Mouse (Mus musculus): ENCODE results near the gene Ddr2. TPM values are rescaled to one million over a fixed set of nuclear protein-coding genes. Genes with fewer than 3 reads are reported as not detected.

Gene Ddr2
- polyA plus RNA-seq, 1 experiment from 2014 or later: 1.1 TPM

DNA sequence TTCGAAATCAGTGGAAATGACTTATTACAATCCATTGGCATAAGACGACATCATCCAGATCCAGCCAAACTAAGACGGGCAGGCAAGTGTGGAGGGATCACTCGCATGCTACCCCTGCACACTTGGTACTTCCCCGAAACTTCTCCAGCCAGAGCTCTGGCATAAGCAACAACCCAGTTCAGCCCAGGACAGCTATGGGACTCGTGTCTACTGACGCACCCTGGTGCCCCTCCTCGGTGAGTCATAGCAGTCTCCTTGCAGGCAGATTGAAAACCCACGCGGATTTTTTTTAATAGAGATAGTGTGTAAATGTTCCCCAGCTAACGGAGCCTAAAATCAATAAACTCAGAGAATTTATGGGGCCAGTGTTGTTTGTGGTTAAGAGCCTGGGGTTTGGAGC is 52.5 kb downstream of the Ddr2 start:
- Histone ChIP-seq H3K9ac (no peak overlapping the region), H3K27me3 (no peaks in the 10 kb centered on the region), H3K4me1 (replicated peaks) (peaks cover 11% of the 10 kb centered on the region), H3K4me2 (no peak overlapping the region), H3K9me3 (replicated peaks) (no peaks in the 10 kb centered on the region), H3K36me3 (replicated peaks) (no peaks in the 10 kb centered on the region), H3K4me3 (replicated peaks) (no peak overlapping the region), H3K27ac (replicated peaks) (no peak overlapping the region)
- WGBS (ENCODE audit: insufficient replicate concordance): 74% methylated on average over 11 of the region's 11 CpGs
- ATAC-seq (ENCODE audit: insufficient read depth): no peak

DNA sequence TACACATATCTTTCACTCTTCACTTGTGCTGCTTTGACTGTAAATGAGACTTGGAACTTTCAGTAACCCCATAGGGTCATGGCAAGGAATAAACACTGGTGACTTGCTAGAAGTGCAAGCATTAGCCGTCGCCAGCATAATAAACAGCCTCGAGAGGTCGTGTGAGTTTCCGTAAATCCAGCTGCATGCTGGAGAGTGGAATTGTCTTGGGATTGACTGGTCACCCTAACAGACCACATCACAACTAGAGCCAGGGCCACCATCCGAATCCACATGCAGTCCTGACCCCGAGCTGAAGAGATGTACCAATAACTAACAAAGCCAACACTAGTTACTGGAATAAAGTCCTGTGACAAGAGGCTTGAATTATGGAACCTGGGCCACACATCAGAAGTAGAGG is 53.0 kb downstream of the Ddr2 start:
- Histone ChIP-seq H3K9me3 (replicated peaks) (no peaks in the 10 kb centered on the region), H3K4me1 (replicated peaks) (peaks cover 11% of the 10 kb centered on the region), H3K27me3 (no peaks in the 10 kb centered on the region), H3K36me3 (replicated peaks) (no peaks in the 10 kb centered on the region), H3K27ac (replicated peaks) (no peak overlapping the region), H3K9ac (no peak overlapping the region), H3K4me3 (replicated peaks) (no peak overlapping the region), H3K4me2 (no peak overlapping the region)
- no peak for ATAC-seq (ENCODE audit: insufficient read depth)
- WGBS (ENCODE audit: insufficient replicate concordance): 78% methylated on average over 7 of the region's 7 CpGs

DNA sequence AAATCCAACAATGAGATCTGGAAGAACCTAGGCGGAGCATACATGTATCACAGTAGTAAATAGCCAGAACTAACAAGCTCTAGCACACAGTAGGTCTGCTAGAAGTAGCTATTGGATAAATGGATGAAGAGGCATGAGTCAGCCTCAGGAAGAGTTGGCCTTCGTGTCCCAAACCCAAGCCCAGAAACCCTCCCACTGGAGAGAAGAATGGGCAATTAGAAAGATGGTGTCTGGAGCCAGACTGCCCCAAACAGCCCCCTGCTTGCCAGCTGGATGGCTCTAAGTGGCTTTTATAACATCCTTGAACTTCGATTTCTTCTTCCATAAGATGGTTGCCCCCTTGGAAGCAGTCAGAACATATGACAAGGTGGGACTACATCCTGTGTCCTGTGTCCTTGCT is 53.6 kb downstream of the Ddr2 start:
- 43% methylated on average over 3 of the region's 3 CpGs for WGBS (ENCODE audit: insufficient replicate concordance)
- ATAC-seq (ENCODE audit: insufficient read depth): no peak
- no peaks in the 10 kb centered on the region for H3K36me3 ChIP-seq (replicated peaks)
- H3K27ac ChIP-seq (replicated peaks): no peak overlapping the region
- no peak overlapping the region for H3K4me2 ChIP-seq
- H3K4me1 ChIP-seq (replicated peaks): peaks cover 11% of the 10 kb centered on the region
- no peaks in the 10 kb centered on the region for H3K27me3 ChIP-seq
- H3K9me3 ChIP-seq (replicated peaks): no peaks in the 10 kb centered on the region
- no peak overlapping the region for H3K4me3 ChIP-seq (replicated peaks)
- no peak overlapping the region for H3K9ac ChIP-seq

DNA sequence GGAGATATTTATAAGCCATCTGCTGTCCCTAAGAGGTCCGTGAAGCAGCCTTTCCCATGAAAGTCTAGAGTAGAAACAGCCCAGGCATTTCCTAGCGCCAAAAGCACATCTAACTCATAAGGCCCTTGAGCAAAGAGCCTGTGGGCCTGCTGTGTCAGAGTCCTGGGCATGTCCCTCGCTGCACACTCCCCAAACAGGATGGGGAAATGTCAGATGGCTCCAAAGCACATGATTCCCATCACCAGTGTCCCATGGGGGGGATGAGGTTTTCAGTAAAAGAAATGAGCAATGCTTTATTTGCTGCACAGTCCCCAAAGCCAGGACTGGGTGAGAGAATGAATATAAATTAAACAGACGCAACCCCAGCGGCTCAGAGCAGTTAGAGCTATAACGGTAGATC is 54.3 kb downstream of the Ddr2 start:
- H3K9me3 ChIP-seq (replicated peaks): no peaks in the 10 kb centered on the region
- no peak overlapping the region for H3K4me3 ChIP-seq (replicated peaks)
- 69% methylated on average over 6 of the region's 6 CpGs for WGBS (ENCODE audit: insufficient replicate concordance)
- H3K4me2 ChIP-seq: no peak overlapping the region
- H3K36me3 ChIP-seq (replicated peaks): no peaks in the 10 kb centered on the region
- no peaks in the 10 kb centered on the region for H3K27me3 ChIP-seq
- ATAC-seq (ENCODE audit: insufficient read depth): no peak
- no peak overlapping the region for H3K9ac ChIP-seq
- peaks cover 11% of the 10 kb centered on the region for H3K4me1 ChIP-seq (replicated peaks)
- no peak overlapping the region for H3K27ac ChIP-seq (replicated peaks)

DNA sequence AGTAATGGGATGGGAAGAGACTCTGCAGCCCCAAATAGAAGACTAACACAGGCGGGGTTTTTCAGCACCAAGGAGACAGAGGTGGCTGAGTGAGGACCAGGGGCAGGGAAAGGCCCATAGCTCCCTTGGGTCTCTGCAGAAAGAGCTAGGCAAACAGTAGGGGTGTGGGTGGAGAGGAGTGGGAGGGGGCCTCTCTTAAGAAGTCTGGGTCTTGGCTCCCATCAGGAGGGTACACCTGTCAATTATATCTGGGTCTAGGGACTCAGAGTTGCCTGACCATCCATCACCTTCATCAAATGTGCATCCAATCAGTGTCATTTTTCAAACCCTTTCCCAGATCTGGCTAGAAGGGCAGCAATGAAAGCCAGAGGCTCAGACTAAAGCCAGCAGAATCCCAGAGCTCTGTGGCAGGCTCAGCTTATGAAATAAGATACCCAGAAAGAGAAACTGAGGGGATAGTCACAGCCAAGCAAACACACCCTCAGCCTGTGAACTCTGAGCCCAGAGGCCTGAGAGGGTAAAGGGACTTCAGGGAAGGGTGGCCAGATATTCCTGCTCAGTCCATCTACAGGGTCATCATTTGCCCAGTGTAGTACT is 58.0 kb downstream of the Ddr2 start:
- WGBS (ENCODE audit: insufficient replicate concordance): 42% methylated on average over 1 of the region's 1 CpGs

DNA sequence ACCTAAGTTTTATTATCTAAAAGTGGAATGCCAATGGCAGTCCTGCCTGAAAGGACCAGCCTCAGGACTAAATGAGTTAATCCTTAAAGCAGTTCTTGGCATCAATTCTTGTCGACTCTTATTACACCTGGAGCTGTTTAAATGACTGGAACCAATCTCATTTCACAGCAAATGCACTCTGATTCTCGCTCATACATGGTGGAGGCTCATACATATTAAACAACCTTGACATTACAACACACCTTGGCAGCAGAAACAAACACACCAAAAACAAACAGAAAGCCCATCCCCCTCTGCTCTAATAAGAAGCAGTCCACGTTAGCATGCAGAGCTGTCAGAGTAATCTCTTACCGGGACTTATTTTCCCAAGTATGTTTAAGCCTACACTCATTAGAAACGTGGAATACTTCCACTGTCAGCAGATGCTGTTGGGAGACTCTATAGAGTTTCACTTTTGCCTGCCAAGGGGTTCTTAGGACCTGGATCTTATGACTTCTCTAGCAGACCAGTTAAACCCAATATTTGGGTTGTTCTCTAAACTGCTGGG is 58.9 kb downstream of the Ddr2 start:
- 51% methylated on average over 5 of the region's 5 CpGs for WGBS (ENCODE audit: insufficient replicate concordance)
- no peak for ATAC-seq (ENCODE audit: insufficient read depth)

More for the DNA sequence above, 58.0 kb downstream of the Ddr2 start:
- Histone ChIP-seq H3K27ac (replicated peaks) (no peak overlapping the region), H3K9ac (no peak overlapping the region), H3K9me3 (replicated peaks) (no peaks in the 10 kb centered on the region), H3K4me1 (replicated peaks) (no peaks in the 10 kb centered on the region), H3K4me2 (no peak overlapping the region), H3K4me3 (replicated peaks) (no peak overlapping the region), H3K27me3 (no peaks in the 10 kb centered on the region), H3K36me3 (replicated peaks) (no peaks in the 10 kb centered on the region)
- no peak for ATAC-seq (ENCODE audit: insufficient read depth)

DNA sequence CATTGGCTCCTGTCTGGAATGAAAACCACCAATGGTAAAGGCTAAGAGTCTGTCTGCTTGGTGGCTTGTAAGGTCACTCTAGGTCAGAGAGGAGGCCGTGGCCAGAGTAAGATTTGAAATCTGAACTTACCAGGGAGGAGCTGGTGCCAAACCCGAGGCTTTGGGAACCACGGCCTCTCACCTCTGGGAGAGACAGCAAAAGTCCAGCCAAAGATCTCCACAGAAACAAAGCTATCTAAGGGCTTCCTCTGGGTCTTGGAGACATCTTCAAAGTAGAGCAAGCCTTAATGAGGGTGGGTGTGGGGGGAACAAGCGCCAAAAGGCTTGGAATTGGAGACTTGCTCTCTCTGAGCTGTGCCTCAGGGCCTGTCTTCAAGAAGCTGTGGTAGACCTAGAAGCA is 62.1 kb downstream of the Ddr2 start:
- no peaks in the 10 kb centered on the region for H3K9me3 ChIP-seq (replicated peaks)
- H3K4me1 ChIP-seq (replicated peaks): no peaks in the 10 kb centered on the region
- H3K9ac ChIP-seq: no peak overlapping the region
- no peak overlapping the region for H3K4me2 ChIP-seq
- WGBS (ENCODE audit: insufficient replicate concordance): 61% methylated on average over 4 of the region's 4 CpGs
- no peak overlapping the region for H3K27ac ChIP-seq (replicated peaks)
- no peaks in the 10 kb centered on the region for H3K27me3 ChIP-seq
- ATAC-seq (ENCODE audit: insufficient read depth): no peak
- H3K4me3 ChIP-seq (replicated peaks): no peak overlapping the region
- no peaks in the 10 kb centered on the region for H3K36me3 ChIP-seq (replicated peaks)

More for the DNA sequence above, 58.9 kb downstream of the Ddr2 start:
- H3K9ac ChIP-seq: no peak overlapping the region
- no peaks in the 10 kb centered on the region for H3K36me3 ChIP-seq (replicated peaks)
- H3K4me1 ChIP-seq (replicated peaks): no peaks in the 10 kb centered on the region
- H3K4me3 ChIP-seq (replicated peaks): no peak overlapping the region
- H3K27ac ChIP-seq (replicated peaks): no peak overlapping the region
- H3K9me3 ChIP-seq (replicated peaks): no peaks in the 10 kb centered on the region
- H3K4me2 ChIP-seq: no peak overlapping the region
- no peaks in the 10 kb centered on the region for H3K27me3 ChIP-seq

DNA sequence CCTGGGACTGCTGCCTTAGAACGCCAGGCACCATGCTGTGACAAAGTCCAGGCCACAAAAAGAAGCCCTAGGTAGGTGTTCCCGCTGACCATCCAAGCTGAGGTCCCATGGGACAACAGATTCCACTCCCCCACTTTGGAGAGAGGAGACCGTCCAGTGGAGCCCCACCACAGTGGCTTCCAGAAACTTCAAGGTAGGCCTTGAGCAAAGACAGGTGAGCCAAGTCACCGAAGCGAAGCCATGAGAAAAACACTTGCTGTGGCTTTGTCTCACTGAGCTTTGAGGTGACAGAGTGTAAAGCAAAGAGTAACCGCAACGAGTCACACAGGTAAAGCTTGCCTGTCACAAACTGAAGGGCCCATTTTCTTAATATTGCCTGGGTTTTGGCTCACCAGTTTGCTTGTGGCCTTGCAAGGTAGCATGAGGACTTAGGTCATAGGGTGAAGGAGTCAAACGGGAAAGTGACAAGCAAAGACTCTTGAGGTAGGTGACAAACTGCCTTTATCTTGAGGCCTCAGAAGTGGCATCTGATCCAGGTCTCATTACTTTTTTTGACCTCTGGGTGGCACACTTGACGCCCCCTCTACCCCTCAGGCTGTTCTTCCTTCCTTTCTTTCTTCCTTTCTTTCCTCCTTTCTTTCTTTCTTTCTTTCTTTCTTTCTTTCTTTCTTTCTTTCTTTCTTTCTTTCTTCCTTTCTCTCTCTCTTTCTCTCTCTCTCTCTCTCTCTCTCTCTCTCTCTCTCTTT is 65.7 kb downstream of the Ddr2 start:
- Histone ChIP-seq H3K27me3 (no peaks in the 10 kb centered on the region), H3K4me3 (replicated peaks) (no peak overlapping the region), H3K9me3 (replicated peaks) (no peaks in the 10 kb centered on the region), H3K4me2 (no peak overlapping the region), H3K27ac (replicated peaks) (no peak overlapping the region), H3K4me1 (replicated peaks) (no peaks in the 10 kb centered on the region), H3K9ac (no peak overlapping the region), H3K36me3 (replicated peaks) (no peaks in the 10 kb centered on the region)
- WGBS (ENCODE audit: insufficient replicate concordance): 57% methylated on average over 9 of the region's 9 CpGs
- ATAC-seq (ENCODE audit: insufficient read depth): no peak

DNA sequence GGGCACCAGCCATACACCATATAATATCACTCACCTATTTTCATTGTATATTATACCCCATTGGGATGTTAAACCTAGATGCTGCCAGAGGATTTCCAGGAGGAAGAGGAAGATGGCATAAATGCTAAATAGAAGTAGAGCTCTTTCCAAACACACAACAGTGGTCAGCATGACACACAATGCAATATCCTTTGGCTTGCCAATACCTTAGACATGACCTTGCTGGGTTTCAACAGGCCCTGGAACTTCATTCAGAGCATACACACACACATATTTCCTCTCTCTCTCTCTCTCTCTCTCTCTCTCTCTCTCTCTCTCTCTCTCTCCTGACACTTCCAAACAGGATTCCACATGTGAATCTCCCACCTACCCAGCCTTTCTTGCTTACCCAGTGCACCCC is 66.8 kb downstream of the Ddr2 start:
- Histone ChIP-seq H3K4me2 (no peak overlapping the region), H3K4me3 (replicated peaks) (no peak overlapping the region), H3K9me3 (replicated peaks) (no peaks in the 10 kb centered on the region), H3K4me1 (replicated peaks) (no peaks in the 10 kb centered on the region), H3K27me3 (no peaks in the 10 kb centered on the region), H3K9ac (no peak overlapping the region), H3K36me3 (replicated peaks) (no peaks in the 10 kb centered on the region), H3K27ac (replicated peaks) (no peak overlapping the region)
- no peak for ATAC-seq (ENCODE audit: insufficient read depth)

DNA sequence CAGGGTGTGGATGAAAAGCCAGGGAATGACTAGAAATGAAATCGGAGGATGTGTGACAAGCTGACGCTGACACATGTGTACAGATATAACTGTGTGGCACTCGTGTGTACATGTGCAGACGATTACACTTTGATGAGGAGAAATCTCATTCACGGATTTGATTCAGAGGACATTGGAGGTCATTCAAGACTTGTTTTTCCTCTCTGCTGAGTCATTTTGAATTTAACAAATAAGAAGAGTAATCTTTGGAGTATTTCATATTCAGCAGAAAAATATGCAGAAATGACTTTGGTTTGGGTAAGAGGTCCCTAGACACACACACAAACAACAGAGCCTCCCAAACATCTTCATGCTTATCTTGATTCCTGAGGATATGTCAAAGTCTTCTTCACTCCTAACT is 67.6 kb downstream of the Ddr2 start:
- H3K27ac ChIP-seq (replicated peaks): no peak overlapping the region
- no peaks in the 10 kb centered on the region for H3K9me3 ChIP-seq (replicated peaks)
- no peaks in the 10 kb centered on the region for H3K4me1 ChIP-seq (replicated peaks)
- H3K9ac ChIP-seq: no peak overlapping the region
- H3K27me3 ChIP-seq: no peaks in the 10 kb centered on the region
- H3K36me3 ChIP-seq (replicated peaks): no peaks in the 10 kb centered on the region
- no peak overlapping the region for H3K4me3 ChIP-seq (replicated peaks)
- WGBS (ENCODE audit: insufficient replicate concordance): 71% methylated on average over 5 of the region's 5 CpGs
- no peak overlapping the region for H3K4me2 ChIP-seq
- no peak for ATAC-seq (ENCODE audit: insufficient read depth)

DNA sequence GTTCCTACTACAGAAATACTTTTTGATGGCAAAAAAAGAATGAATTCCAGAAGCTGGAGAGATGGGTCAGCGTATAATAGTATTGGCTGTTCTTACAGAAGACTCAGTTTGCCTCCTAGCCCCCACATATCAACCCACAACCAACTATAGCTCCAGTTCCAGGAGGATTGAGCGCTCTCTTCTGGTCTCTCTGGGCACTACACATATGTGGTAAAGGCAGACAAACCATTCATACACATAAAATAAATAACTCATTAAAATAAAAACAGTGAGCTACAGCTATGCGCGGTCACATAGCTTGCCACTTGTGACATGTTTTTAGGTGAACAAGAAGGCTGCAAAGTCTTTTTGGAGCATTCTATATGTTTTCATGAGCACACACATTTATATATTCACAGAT is 71.2 kb downstream of the Ddr2 start:
- WGBS (ENCODE audit: insufficient replicate concordance): 53% methylated on average over 4 of the region's 4 CpGs
- H3K27me3 ChIP-seq: no peaks in the 10 kb centered on the region
- no peak overlapping the region for H3K9ac ChIP-seq
- H3K4me1 ChIP-seq (replicated peaks): no peaks in the 10 kb centered on the region
- H3K9me3 ChIP-seq (replicated peaks): no peaks in the 10 kb centered on the region
- no peak overlapping the region for H3K4me3 ChIP-seq (replicated peaks)
- no peak for ATAC-seq (ENCODE audit: insufficient read depth)
- no peak overlapping the region for H3K4me2 ChIP-seq
- H3K27ac ChIP-seq (replicated peaks): no peak overlapping the region
- no peaks in the 10 kb centered on the region for H3K36me3 ChIP-seq (replicated peaks)

DNA sequence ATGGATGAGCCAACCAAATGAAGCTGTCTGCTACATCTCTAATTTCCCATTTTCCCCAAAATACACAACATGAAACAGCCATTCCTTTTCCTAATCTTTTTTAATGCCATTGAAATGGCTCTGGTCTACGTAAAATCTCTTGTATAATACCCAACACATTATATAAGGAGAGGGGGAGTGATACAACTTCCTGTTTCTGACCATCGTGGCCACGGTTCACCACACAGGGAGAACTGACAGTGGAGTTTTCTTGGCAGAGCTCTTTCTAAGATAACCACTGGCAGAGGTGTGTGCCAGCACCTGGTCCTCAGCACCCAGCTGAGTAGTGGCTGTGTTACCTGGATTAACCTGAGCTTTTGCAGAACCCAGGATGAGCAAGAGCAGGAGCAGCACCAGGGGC is 75.0 kb downstream of the Ddr2 start:
- no peak for ATAC-seq (ENCODE audit: insufficient read depth)
- Histone ChIP-seq H3K9ac (no peak overlapping the region), H3K4me2 (no peak overlapping the region), H3K27ac (replicated peaks) (no peak overlapping the region), H3K4me3 (replicated peaks) (no peak overlapping the region), H3K36me3 (replicated peaks) (no peaks in the 10 kb centered on the region), H3K9me3 (replicated peaks) (no peaks in the 10 kb centered on the region), H3K4me1 (replicated peaks) (no peaks in the 10 kb centered on the region), H3K27me3 (no peaks in the 10 kb centered on the region)
- 24% methylated on average over 3 of the region's 3 CpGs for WGBS (ENCODE audit: insufficient replicate concordance)

All from liver, embryonic 15.5 days (tissue).